In the genomic region with DNA sequence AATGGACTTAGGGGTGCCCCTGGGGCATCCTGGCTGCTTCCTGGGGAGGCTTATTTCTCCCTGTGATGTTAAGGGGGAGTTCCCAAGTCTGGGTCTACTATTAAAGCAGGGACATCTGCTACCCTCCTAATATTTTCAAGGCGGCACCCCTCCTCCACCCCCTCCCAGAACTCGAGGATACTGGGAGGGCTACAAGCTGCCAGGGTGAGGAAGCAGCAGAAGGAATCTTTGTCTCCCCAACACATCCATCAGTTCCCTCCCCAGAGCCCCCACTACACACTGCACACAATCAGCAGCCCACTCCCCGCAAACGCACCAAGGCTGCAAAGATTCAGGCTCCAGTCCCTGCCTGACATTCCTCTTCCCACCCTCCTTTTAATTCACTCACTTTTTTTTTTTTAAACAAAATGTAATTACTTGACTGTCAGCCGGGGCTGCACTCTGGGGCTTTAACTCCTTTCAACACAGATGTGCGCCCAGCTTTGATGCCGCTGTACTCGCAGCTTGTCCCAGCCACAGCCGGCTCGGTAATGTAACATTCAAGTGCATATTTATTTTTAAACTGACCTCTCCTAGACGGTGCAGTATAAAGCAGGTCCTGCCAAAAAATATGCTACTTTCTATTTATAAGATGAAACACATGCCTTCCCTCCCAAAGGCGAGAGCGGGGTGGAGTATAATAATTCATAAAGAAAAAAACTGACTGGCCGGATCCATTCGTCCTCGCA, we compare ENCODE assay signal across 8 mouse cellular contexts. TPM values are rescaled to one million over a fixed set of nuclear protein-coding genes. Genes with fewer than 3 reads are reported as not detected.
DNase-seq lines count a peak whose midpoint lies in the region; ATAC-seq and TF ChIP-seq lines count a peak whose summit lies in the region.

No protein-coding gene starts in this region.

- no peak for TF ChIP-seq CTCF in spleen, adult 2 months (IDR thresholded peaks at IDR 0.05; ENCODE audit: extremely low read depth, insufficient read depth, insufficient read length, insufficient replicate concordance)

- peak overlapping the region; percentile 91 for H3K9ac ChIP-seq in forebrain, embryonic 14.5 days (ENCODE audit: low read length)
- peak overlapping the region; percentile 69 for H3K9ac ChIP-seq in intestine, embryonic 14.5 days (ENCODE audit: low read length)
- H3K9ac ChIP-seq in midbrain, embryonic 12.5 days (replicated peaks): peak overlapping the region; percentile 77

- H3K4me3 ChIP-seq in spleen, adult 2 months (ENCODE audit: extremely low read depth, insufficient read depth, insufficient read length): peak overlapping the region; percentile 74
- peak overlapping the region; percentile 68 for H3K4me3 ChIP-seq in forebrain, embryonic 14.5 days (ENCODE audit: low read depth, low read length)
- H3K4me3 ChIP-seq in intestine, embryonic 14.5 days (ENCODE audit: low read depth, low read length): peak overlapping the region; percentile 68
- H3K4me3 ChIP-seq in midbrain, embryonic 12.5 days: peak overlapping the region; percentile 63

- WGBS in spleen, adult 2 months: 15% methylated on average over 16 of the region's 16 CpGs
- WGBS in forebrain, embryonic 14.5 days: 6% methylated on average over 16 of the region's 16 CpGs
- WGBS in intestine, embryonic 14.5 days: 7% methylated on average over 16 of the region's 16 CpGs
- 3% methylated on average over 16 of the region's 16 CpGs for WGBS in midbrain, embryonic 12.5 days

- intact Hi-C loops in left cerebral cortex, postnatal 4 days (cut with DNase I): loop anchor here (5.0 to 10.0 kb wide), 3 partner anchors 139 to 241 kb away; no protein-coding TSS in a partner anchor

- H3K27me3 ChIP-seq in spleen, adult 2 months (ENCODE audit: control insufficient read depth, insufficient read depth, low read length): no peaks in the 10 kb centered on the region
- no peaks in the 10 kb centered on the region for H3K27me3 ChIP-seq in forebrain, embryonic 14.5 days (replicated peaks; ENCODE audit: control insufficient read depth, insufficient read depth, low read length)
- peaks cover 16% of the 10 kb centered on the region for H3K27me3 ChIP-seq in intestine, embryonic 14.5 days (replicated peaks; ENCODE audit: control insufficient read depth, insufficient read depth, low read length)
- peaks cover 52% of the 10 kb centered on the region for H3K27me3 ChIP-seq in midbrain, embryonic 12.5 days

- no peak overlapping the region for H3K27ac ChIP-seq in spleen, adult 2 months (ENCODE audit: insufficient read depth, low read length)
- H3K27ac ChIP-seq in forebrain, embryonic 14.5 days (ENCODE audit: low read depth, low read length): peak overlapping the region; percentile 91; the same call in 1 of the 2 replicates
- H3K27ac ChIP-seq in intestine, embryonic 14.5 days (ENCODE audit: low read depth): peak overlapping the region; percentile 81
- peak overlapping the region; percentile 86; the same call in 1 of the 2 replicates for H3K27ac ChIP-seq in midbrain, embryonic 12.5 days (replicated peaks)

- H3K36me3 ChIP-seq in spleen, adult 2 months (ENCODE audit: control insufficient read depth, insufficient read depth, low read length): no peaks in the 10 kb centered on the region
- no peaks in the 10 kb centered on the region for H3K36me3 ChIP-seq in forebrain, embryonic 14.5 days (ENCODE audit: control insufficient read depth, insufficient read depth, low read length)
- peaks cover 4% of the 10 kb centered on the region; the same call in 1 of the 2 replicates for H3K36me3 ChIP-seq in intestine, embryonic 14.5 days (ENCODE audit: control insufficient read depth, insufficient read depth, low read length)
- no peaks in the 10 kb centered on the region for H3K36me3 ChIP-seq in midbrain, embryonic 12.5 days

- H3K4me2 ChIP-seq in forebrain, embryonic 14.5 days (ENCODE audit: low read length): peak overlapping the region; percentile 91
- peak overlapping the region; percentile 100 for H3K4me2 ChIP-seq in intestine, embryonic 14.5 days (ENCODE audit: low read length)
- H3K4me2 ChIP-seq in midbrain, embryonic 12.5 days (replicated peaks): peak overlapping the region; percentile 93

- no peak for DNase-seq in spleen, adult 2 months (ENCODE audit: low read depth in 1 of 2, low spot score in 2 of 2)
- DNase-seq in spleen, adult 18-20 months: no peak
- DNase-seq in forebrain, embryonic 14.5 days (ENCODE audit: low spot score): peak; percentile 52
- peak; percentile 64 for DNase-seq in intestine, embryonic 14.5 days (ENCODE audit: low spot score)
- DNase-seq in thymus, postnatal 4 days: peak; percentile 55
- no peak for DNase-seq in left cerebral cortex, postnatal 4 days
- no peak for DNase-seq in right cerebral cortex, postnatal 36 days (ENCODE audit: low spot score in 2 of 2)

- peak; percentile 27; the same call in 1 of the 2 replicates for ATAC-seq in forebrain, embryonic 14.5 days
- no peak; the same call in 1 of the 2 replicates for ATAC-seq in intestine, embryonic 14.5 days (replicated peaks; ENCODE audit: low FRiP score, low TSS enrichment, low read depth)
- ATAC-seq in midbrain, embryonic 12.5 days (ENCODE audit: low FRiP score, low read depth): no peak

- no peaks in the 10 kb centered on the region for H3K9me3 ChIP-seq in forebrain, embryonic 14.5 days (replicated peaks; ENCODE audit: control insufficient read depth, low read length)
- H3K9me3 ChIP-seq in intestine, embryonic 14.5 days (ENCODE audit: control insufficient read depth, low read length): no peaks in the 10 kb centered on the region
- H3K9me3 ChIP-seq in midbrain, embryonic 12.5 days: no peaks in the 10 kb centered on the region

- no peak for TF ChIP-seq POLR2A in spleen, adult 2 months (IDR thresholded peaks at IDR 0.05; ENCODE audit: low read depth, low read length)

- H3K4me1 ChIP-seq in spleen, adult 2 months (ENCODE audit: control insufficient read depth, insufficient read depth, insufficient read length): peaks cover 5% of the 10 kb centered on the region
- peaks cover 3% of the 10 kb centered on the region; the same call in 1 of the 2 replicates for H3K4me1 ChIP-seq in forebrain, embryonic 14.5 days (ENCODE audit: control insufficient read depth, insufficient read depth, low read length)
- no peaks in the 10 kb centered on the region; the same call in 1 of the 2 replicates for H3K4me1 ChIP-seq in intestine, embryonic 14.5 days (replicated peaks; ENCODE audit: control insufficient read depth, insufficient read depth, low read length)
- peaks cover 17% of the 10 kb centered on the region for H3K4me1 ChIP-seq in midbrain, embryonic 12.5 days

RNA-seq across cellular contexts. Expression of gene Cdc42ep3, which starts 1.3 kb away (rescaled TPM):
- polyA plus RNA-seq in spleen, adult 2 months (2012; rRNA removed): 9.1 and 12.0 TPM in 2 replicates
- polyA plus RNA-seq in forebrain, embryonic 14.5 days (2014; fragmentation: Nextera tagmentation; extraction: Ambion mirVana): 41.3 and 42.4 TPM in 2 replicates
- 51.3 and 55.0 TPM in 2 replicates for polyA plus RNA-seq in intestine, embryonic 14.5 days (2014; fragmentation: Nextera tagmentation; extraction: Ambion mirVana)
- 31.5 and 33.5 TPM in 2 replicates for polyA plus RNA-seq in midbrain, embryonic 12.5 days (2016; fragmentation: Nextera tagmentation; extraction: Ambion mirVana)
- 10 to 100 TPM; 43.4 to 53.3 TPM for total RNA-seq in left cerebral cortex, postnatal 4 days (2021)

Comparison
In these comparisons a context has a peak if more than half of its experiments do, and no peak if none do; other contexts are left out.
1. DNase-seq: peak in forebrain, embryonic 14.5 days (single experiment), intestine, embryonic 14.5 days (single experiment) and thymus, postnatal 4 days (single experiment); none in spleen, adult 2 months (0 of 2), spleen, adult 18-20 months (0 of 2), left cerebral cortex, postnatal 4 days (single experiment) and right cerebral cortex, postnatal 36 days (0 of 2).
2. Peak in every context shown above with its lines, with median percentiles within 50 percentile points of each other: H3K4me3 ChIP-seq, H3K4me2 ChIP-seq and H3K9ac ChIP-seq.